Mouse (Mus musculus) macrophage (primary cell): Measurements from ENCODE around the gene Prrc2c. TPM values are rescaled to one million over a fixed set of nuclear protein-coding genes. Genes with fewer than 3 reads are reported as not detected.

Experiments
- H3K27ac ChIP-seq: fragments of 350-480 bp; formaldehyde crosslinking; 2 replicates; pipeline ENCODE4 v1.9.0; 2021
- H3K36me3 ChIP-seq: fragments of 350-480 bp; formaldehyde crosslinking; 2 replicates; pipeline ENCODE4 v1.9.0; 2021; ENCODE audit errors: inconsistent target
- H3K4me3 ChIP-seq: fragments of 350-480 bp; formaldehyde crosslinking; 2 replicates; pipeline ENCODE4 v1.9.0; 2021; ENCODE audit errors: inconsistent target
- H3K79me2 ChIP-seq: fragments of 350-480 bp; formaldehyde crosslinking; 2 replicates; pipeline ENCODE4 v1.9.0; 2021; ENCODE audit errors: inconsistent target
- WGBS: methylation state at CpG from one replicate; pipeline ENCODE4 v1.1.7; 2026; ENCODE audit warnings: inconsistent platforms; ENCODE audit not compliant: missing documents; 5-methylcytosine and 5-hydroxymethylcytosine counted together
- polyA plus RNA-seq: library from polyadenylated mRNA; stranded (reverse); fragments of 250-400 nt; gene quantifications from 3 replicates; pipeline ENCODE4 v1.2.4, GENCODE M21; 2018; ENCODE audit warnings: inconsistent platforms

Gene Prrc2c
- polyA plus RNA-seq, 1 experiment from 2014 or later = 64.3 TPM

DNA sequence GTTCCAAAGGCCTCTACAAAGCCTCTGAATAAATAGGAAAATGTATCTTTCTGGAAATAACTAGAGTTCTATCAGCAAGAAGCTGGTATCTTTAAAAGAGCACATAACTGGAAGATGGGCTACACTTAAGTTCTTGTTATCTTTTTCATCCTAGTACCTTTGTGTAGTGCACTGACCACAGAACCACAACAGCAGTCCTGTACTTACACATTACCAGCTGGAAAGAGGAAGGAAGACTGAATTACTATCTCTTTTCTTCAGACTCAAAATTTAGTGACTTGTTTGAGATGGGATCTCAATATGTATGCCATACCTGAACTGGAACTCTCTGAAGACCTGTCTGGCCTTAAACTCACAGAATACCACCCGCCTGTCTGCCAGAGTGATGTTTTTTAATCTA, 6.1 kb downstream of the Prrc2c start:
- H3K27ac ChIP-seq = no peak overlapping the region
- H3K36me3 ChIP-seq = no peaks in the 10 kb centered on the region
- 50% methylated on average over 1 of the region's 1 CpGs for WGBS
- no peak overlapping the region for H3K4me3 ChIP-seq
- H3K79me2 ChIP-seq = peaks cover 100% of the 10 kb centered on the region

DNA sequence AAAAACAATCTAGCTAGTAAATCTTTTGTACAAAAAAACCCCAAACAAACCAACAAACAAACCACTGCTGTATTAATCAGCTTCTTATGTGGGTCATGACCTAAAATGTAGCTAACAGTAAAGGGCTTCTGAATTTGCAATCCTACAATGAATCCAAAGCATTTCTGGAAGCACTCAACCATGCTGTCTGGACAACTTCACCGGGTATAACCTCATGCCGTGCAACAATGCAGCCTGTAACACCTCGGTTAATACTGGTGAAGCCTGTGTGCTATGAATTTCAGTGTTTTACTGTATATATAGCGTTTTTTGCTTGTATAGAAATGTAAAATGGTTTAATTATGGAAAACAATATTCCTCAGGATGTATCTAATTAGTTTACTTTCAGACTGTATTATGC, 8.3 kb downstream of the Prrc2c start:
- no peak overlapping the region for H3K27ac ChIP-seq
- no peaks in the 10 kb centered on the region for H3K36me3 ChIP-seq
- 96% methylated on average over 4 of the region's 4 CpGs for WGBS
- H3K79me2 ChIP-seq = peaks cover 100% of the 10 kb centered on the region
- no peak overlapping the region for H3K4me3 ChIP-seq

DNA sequence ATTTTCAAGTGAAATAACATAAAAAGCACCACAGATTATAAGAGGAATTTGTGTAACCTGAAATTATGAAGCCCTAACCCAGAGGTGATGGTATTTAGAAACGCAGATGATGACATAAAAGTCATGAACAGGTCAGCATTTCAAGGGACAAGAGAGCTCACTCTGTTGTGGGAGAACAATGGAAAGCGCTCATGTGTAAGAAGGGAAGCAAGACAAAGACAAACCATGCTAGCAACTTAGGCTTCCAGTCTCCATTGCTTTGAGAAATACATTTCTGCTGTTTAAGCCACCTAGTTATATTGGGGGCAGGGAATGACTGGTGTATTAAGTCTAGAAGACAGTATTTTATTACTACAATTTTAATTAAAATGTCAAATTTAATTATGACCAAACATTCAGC, 10.9 kb downstream of the Prrc2c start:
- H3K79me2 ChIP-seq = peaks cover 100% of the 10 kb centered on the region
- WGBS = 100% methylated on average over 2 of the region's 2 CpGs
- no peaks in the 10 kb centered on the region for H3K36me3 ChIP-seq
- no peak overlapping the region for H3K4me3 ChIP-seq
- no peak overlapping the region for H3K27ac ChIP-seq

DNA sequence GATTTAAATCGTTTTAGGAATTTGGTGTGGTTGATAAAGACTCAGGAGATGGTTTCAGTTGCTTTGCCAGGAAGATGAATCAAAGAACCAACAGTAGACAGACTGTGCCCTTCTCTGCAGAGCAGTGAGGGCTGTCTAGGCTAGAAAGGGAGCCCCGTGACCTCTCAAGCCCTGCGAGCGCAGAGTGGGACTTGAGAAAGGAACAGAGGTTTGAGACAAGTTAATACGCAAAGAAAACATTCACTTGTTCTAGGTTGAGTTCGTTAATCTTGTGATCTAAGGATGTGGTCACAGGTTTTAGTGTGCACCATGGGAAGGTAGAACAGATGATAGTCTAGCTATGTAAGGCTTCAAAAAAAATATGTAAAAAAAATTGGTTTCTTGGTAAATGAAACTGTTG, 12.4 kb downstream of the Prrc2c start:
- Histone ChIP-seq H3K27ac (no peak overlapping the region), H3K4me3 (no peak overlapping the region), H3K36me3 (peaks cover 7% of the 10 kb centered on the region; the same call in 1 of the 2 replicates), H3K79me2 (peaks cover 100% of the 10 kb centered on the region)
- 66% methylated on average over 6 of the region's 6 CpGs for WGBS

DNA sequence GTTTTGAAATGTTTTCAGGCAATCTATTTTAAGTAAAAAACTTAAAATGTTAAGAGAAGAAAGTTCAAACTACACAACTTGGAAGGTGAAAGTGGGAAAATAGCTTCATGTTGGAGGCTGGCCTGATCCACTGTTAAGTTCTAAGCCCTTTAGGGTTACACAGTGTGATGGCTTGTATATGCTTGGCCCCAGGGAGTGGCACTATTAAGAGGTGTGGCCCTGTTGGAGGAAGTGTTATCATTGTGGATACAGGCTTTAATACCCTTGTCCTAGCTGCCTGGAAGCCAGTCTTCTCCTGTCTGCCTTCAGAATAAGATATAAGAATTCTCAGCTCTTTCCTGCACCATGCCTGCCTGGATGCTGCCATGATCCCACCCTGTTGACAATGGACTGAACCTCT, 16.7 kb downstream of the Prrc2c start:
- no peak overlapping the region for H3K27ac ChIP-seq
- peaks cover 45% of the 10 kb centered on the region for H3K36me3 ChIP-seq
- no peak overlapping the region for H3K4me3 ChIP-seq
- H3K79me2 ChIP-seq = peaks cover 66% of the 10 kb centered on the region

DNA sequence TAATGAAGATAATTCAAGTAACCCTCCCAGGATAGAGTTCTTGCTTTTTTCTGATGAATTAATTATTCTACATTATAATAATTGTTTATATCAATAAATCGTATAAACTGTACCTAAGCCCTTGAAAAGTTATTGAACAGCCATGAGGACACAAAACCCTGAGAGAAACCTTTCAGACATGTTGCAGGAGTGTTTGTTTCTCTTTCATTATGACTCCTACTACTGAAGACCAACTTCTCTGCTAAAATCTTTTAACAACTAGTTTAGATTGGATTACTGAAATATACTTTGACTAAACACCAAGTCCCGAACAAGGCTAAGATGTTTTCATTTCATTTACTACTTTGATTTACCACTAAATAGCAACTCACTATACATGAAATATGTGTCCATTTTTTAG, 19.7 kb downstream of the Prrc2c start:
- 94% methylated on average over 2 of the region's 2 CpGs for WGBS

DNA sequence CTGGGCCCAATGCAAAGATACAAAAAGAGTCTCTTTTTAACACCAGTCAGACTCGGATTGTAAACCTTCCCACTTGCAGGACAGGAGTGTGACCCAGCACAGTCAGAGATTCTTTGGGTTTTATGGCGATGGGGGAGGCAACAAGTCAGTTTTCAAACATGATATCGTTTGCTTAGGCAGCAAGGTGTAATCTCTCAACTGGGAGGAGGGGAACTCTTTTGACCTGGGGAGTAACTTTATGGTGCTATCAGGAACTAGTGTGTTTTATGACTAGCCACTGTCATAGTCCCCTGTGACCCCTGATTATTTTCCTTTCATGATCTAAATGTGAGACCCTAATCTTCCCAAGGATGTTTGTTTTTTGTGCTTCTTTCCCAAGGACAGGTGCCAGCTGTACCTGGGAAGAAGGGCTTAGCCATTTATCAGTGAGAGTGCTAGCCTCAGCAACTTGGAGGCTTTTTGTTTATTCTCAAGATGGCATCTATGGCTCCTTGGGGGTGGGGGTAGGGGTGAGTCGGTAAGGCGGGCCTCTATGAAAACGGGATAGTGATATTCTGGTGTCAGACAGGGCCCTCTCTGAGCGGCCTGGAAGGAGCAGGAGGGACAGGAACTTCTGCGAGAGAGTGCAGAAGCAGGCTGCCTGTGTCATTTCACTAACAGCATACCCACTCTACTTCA, 39.8 kb downstream of the Prrc2c start:
- no peaks in the 10 kb centered on the region; the same call in 1 of the 2 replicates for H3K79me2 ChIP-seq
- no peak overlapping the region for H3K27ac ChIP-seq
- no peak overlapping the region for H3K4me3 ChIP-seq
- WGBS = 90% methylated on average over 7 of the region's 8 CpGs
- peaks cover 81% of the 10 kb centered on the region for H3K36me3 ChIP-seq

More for the DNA sequence above, 19.7 kb downstream of the Prrc2c start:
- Histone ChIP-seq H3K27ac (no peak overlapping the region), H3K4me3 (no peak overlapping the region), H3K79me2 (peaks cover 37% of the 10 kb centered on the region), H3K36me3 (peaks cover 65% of the 10 kb centered on the region)

DNA sequence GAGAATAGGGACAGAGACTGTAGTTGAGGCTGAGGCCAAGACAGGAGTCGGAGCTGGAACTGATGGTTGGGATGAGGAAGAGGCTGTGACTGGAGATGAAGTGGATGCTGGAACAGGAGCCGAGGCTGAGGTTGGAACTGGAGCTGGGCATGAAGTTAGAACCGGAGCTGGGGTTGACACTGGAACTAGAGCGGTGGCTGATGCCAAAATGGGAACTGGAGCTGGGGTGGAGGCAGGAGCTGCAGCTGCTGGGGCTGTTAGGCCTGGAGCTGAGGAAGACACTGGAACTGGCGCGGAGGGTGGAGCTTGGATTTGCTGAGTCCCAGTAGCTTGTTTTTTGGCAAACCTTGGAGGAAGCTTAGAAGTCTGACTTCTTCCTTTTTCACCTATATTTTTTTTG, 42.5 kb downstream of the Prrc2c start:
- peaks cover 79% of the 10 kb centered on the region for H3K36me3 ChIP-seq
- H3K27ac ChIP-seq = no peak overlapping the region
- H3K79me2 ChIP-seq = no peaks in the 10 kb centered on the region; the same call in 1 of the 2 replicates
- no peak overlapping the region for H3K4me3 ChIP-seq
- WGBS = 96% methylated on average over 6 of the region's 6 CpGs

DNA sequence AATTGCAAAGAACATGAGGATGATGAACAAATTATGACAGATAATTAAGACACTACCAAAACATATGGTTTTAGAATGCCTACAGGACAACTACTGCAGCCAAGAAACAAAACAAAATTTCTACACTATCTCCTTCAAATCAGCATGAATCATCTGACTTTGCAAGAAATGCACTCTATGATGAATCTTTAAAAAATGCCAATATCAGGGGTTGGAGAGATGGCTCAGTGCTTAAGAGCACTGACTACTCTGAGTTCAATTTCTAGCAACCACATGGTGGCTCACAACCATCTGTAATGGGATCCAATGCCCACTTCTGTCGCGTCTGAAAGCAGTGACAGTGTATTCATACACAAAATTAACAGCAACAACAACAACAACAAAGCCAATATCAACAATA, 46.6 kb downstream of the Prrc2c start:
- Histone ChIP-seq H3K79me2 (no peaks in the 10 kb centered on the region), H3K36me3 (peaks cover 83% of the 10 kb centered on the region), H3K27ac (no peak overlapping the region), H3K4me3 (no peak overlapping the region)
- WGBS = 100% methylated on average over 2 of the region's 2 CpGs

DNA sequence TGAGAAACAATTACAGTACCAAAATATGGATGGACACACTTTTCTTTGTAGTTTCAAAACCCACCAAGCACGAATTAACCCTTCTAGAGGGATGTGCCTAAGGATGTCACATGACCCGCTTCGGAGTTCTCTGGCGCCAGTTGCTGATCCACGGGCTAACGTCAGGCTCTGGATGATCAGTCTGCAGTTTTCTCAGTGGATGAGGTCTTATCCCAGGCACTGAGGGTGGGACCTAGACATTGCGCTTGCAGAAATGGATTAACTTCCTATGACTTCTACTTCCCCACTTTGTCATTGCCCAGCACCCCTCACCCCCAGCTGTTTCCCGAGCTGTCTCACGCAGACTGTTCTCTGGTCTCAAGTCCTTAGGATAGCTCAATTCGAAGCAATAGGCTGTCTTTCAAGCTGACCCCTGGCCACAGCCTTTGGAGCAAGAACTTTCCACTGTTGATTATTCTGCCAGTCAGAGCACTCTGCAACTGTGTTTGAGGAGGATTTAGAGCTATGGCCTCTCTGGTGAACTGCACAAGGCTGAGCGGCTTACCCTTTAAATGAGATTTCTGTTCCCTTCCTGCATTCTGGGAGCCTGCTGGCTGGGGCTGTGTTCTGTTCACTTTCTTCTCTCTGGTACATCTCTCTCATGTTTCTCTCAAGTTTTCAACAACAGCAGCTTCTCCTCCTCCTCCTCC, 74.7 kb downstream of the Prrc2c start:
- H3K36me3 ChIP-seq = no peaks in the 10 kb centered on the region
- no peaks in the 10 kb centered on the region for H3K79me2 ChIP-seq
- WGBS = 7% methylated on average over 11 of the region's 11 CpGs
- H3K27ac ChIP-seq = no peak overlapping the region
- no peak overlapping the region for H3K4me3 ChIP-seq

DNA sequence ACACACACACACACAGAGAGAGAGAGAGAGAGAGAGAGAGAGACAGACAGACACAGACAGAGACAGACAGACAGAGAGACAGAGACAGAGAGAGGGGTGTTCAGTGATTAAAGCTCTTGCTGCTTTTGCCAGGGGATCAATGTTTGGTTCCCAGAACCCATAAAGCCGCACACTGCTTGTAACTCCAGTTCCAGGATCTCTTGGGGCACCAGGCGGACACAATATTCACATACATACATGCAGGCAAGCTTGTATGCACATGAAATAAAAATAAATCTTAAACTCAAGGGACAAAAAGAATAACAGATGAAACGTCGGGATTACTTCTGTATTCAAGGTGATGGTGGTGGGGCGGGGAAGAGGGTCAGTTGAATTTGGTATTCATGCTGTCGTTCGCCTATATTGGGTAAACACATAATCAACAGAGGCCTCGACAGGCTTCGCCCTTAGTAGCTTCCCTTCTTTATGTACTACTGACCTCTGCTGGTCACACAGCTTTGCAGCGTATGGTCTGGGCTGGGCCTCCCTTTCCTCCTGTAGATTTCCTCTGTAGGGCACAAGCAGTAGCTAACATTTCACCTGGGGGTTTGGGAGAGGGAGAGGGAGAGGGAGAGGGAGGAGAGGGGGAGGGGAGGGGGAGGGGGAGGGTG, 75.4 kb downstream of the Prrc2c start:
- Histone ChIP-seq H3K79me2 (no peaks in the 10 kb centered on the region), H3K4me3 (no peak overlapping the region), H3K36me3 (no peaks in the 10 kb centered on the region), H3K27ac (no peak overlapping the region)
- 24% methylated on average over 7 of the region's 10 CpGs for WGBS

DNA sequence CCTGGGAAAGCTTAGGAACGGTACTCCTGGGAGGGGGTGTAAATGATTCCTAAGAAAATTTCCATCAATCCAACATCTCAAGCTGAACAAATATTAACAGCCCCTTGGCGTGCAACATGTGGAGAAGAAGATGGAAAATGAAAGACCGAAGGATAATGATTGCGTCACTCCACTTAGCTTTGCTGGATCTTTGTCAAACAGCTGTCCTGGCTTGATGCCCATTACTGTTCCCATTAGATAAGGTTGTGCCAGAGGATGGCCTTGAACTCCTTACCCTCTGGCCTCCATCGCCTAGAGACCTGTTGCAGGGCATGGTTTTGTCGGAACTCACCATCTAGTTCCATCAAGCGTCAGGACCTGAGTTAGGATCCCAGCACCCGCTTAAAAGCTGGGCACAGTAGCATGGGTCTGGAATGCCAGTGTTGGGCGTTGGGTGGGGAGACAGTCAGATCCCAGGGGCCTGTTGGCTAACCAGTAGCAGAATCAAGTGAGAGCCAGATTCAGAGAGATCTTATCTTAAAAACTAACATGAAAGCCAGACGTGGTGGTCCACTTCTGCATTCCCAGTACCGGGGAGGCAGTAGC, 80.0 kb downstream of the Prrc2c start:
- H3K79me2 ChIP-seq = no peaks in the 10 kb centered on the region
- H3K4me3 ChIP-seq = no peak overlapping the region
- no peak overlapping the region for H3K27ac ChIP-seq
- WGBS = 73% methylated on average over 11 of the region's 11 CpGs
- H3K36me3 ChIP-seq = no peaks in the 10 kb centered on the region

DNA sequence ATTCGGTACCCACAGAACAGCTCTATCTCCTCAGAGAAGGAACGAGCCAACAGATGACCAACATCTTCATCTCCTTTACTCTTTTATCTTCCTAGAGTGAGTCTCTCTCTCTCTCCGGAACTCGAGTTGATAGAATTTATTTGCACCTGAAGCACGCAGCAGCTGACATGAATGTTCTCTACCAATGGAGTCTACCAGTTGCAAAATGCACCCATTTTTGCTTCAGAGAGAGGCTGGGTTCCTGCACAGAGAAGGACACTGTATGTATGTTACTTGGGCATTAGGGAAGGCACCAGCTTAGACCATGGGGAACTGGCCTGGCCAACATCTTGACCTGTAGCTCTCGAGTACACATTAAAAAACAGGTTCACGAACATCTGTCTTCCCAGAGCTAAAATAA, 82.2 kb downstream of the Prrc2c start, which contains the start of gene Myocos:
Myocos (minus strand) TSS at position 101 of the 400 bp plus-strand sequence.
- 92% methylated on average over 7 of the region's 7 CpGs for WGBS
- Histone ChIP-seq H3K79me2 (no peaks in the 10 kb centered on the region), H3K36me3 (no peaks in the 10 kb centered on the region)

DNA sequence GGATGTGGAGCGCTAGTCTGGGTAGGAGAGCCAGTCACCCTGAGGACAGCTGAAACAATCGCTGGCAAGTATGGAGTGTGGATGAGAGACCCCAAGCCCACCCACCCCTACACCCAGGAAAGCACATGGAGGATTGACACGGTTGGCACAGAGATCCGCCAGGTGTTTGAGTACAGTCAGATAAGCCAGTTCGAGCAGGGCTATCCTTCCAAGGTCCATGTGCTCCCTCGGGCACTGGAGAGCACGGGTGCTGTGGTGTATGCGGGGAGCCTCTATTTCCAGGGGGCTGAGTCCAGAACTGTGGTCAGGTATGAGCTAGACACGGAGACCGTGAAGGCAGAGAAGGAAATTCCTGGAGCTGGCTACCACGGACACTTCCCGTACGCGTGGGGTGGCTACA, 91.9 kb downstream of the Prrc2c start:
- H3K79me2 ChIP-seq = no peaks in the 10 kb centered on the region
- WGBS = 88% methylated on average over 14 of the region's 14 CpGs
- no peak overlapping the region for H3K27ac ChIP-seq
- no peak overlapping the region for H3K4me3 ChIP-seq
- no peaks in the 10 kb centered on the region for H3K36me3 ChIP-seq

More for the DNA sequence above, 82.2 kb downstream of the Prrc2c start, which contains the start of gene Myocos:
- Histone ChIP-seq H3K27ac (no peak within 1 kb of the TSS), H3K4me3 (no peak within 1 kb of the TSS)
